Mouse (Mus musculus): ENCODE results near the gene Pnpla5.
A peak's percentile ranks its signal among the peaks of the same experiment; 100 is the strongest.
"Not testable (repeated sequence)": the region's sequence is repeated elsewhere in the genome, so short reads cannot be mapped to it uniquely, and the experiment has no call there.

Pnpla5 gene

DNA sequence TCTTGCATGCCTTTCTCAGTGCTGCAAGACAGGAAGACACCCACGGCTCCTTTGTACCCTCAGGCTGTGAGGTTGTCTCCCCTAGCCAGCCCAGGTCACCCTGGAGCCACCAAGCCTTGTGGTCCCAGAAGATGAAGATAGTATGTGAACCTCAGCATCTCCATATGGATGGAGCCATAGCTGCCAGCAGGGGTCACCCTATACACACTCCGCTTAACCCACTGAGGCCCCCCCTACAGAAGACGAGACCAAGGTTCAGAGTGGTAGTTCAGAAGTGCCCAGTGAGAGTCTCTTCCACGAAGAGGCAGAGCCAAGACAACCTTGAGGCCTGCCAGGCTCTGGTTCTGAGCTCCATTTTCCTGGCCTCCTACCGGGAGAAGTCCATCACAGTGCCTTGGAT is 7.2 kb downstream of the Pnpla5 start:
- no peak for DNase-seq

- no peak for DNase-seq
Observed at GRCm38 (mm10) chr15:84113873-84114272, 9.1 kb downstream of the Pnpla5 start.

DNA sequence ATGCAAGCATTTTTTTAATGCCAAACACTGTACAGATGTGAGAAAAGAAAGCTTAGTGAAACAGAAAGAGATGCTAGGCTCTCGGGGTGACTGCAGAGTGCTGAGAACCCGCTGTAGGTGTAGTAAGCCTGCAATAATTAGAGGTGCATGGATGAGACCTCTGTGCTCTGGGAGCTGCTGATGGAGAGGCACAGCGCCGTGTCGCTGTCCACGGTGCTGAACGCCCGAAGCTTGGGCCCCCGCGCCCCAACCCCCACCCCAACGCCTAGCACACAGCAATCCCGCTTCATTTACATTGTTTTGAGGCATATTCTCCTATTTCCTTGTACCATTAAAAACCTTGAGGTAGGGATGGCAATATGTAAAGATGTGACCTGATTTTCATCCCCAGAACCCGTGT is 14.1 kb downstream of the Pnpla5 start:
- peak in 1 of 2 experiments; percentile 9 for DNase-seq

GRCm38 (mm10) chr15:84105924-84106500 is 17.0 kb downstream of the Pnpla5 start:
- no peak for DNase-seq

- no peak for DNase-seq
Observed at GRCm38 (mm10) chr15:84105105-84105923, 17.7 kb downstream of the Pnpla5 start, which contains the start of gene Sult4a1. TSS of gene Sult4a1 (minus strand) at chr15:84105754.

- DNase-seq = no peak
Observed at GRCm38 (mm10) chr15:84104626-84105025, 18.3 kb downstream of the Pnpla5 start.

DNA sequence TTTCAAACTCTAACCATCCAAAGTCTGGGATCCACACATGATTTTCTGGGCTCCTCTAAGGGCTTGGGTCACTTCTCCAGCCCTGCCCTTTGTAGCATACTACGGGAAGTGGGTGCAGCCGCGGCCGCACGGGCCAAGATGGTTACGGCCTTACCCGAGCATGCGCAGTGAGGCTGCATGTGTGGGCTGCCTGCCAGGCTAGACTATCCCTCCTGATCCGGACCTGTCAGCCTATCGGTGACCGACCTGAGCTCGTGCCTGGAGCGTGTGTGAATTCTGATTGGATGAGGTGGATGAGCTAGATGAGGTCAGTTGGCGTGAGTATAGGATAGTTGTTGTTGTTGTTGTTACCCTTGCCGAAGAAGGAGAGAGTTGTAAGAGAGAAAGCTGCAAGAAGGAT is 25.4 kb downstream of the Pnpla5 start:
- not testable (repeated sequence) for DNase-seq

- DNase-seq = no peak
Observed at GRCm38 (mm10) chr15:84096051-84096450, 26.9 kb downstream of the Pnpla5 start.

DNA sequence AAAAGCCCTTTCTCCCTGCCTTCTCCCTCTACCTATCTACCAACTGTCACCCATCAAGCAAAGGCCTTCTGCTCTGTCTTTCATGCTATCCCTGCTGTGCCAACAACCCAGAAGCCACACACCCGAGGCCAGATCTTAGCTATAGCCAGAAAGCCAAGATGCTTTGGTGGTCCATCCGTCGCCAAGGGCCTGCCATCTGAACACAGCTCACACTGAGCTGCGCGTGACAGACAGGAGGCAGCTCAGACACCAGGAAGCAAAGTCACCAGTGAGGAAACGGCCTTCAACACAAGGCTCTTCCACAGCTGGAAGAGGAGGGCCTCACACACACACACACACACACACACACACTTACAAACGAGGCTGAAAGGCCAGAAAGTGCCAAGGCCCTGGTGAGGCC is 28.1 kb downstream of the Pnpla5 start:
- no peak for DNase-seq

- no peak for DNase-seq
Observed at GRCm38 (mm10) chr15:84086775-84087174, 36.2 kb downstream of the Pnpla5 start.

- DNase-seq = no peak
Observed at GRCm38 (mm10) chr15:84086364-84086763, 36.6 kb downstream of the Pnpla5 start.

DNA sequence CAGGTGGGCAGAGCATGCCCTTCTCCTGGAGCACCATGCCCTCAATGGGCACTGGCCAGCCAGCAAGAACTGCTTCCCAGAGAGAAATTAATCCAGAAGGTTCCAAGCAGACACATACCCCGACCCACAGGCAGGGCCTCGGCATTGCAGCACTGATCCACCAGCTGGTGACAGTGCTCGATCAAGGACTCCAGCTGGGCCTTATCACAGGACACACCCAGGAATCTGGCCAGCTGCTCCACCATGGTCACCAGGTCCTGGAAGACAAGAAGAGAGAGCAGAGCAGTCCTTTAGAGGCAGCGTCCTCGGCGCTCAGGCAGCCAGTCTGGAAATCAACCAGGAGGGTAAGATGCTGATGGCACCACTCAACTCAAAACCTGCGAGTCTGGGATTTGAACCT is 42.9 kb downstream of the Pnpla5 start:
- no peak for DNase-seq

GRCm38 (mm10) chr15:84079519-84079918 is 43.5 kb downstream of the Pnpla5 start:
- no peak for DNase-seq

DNA sequence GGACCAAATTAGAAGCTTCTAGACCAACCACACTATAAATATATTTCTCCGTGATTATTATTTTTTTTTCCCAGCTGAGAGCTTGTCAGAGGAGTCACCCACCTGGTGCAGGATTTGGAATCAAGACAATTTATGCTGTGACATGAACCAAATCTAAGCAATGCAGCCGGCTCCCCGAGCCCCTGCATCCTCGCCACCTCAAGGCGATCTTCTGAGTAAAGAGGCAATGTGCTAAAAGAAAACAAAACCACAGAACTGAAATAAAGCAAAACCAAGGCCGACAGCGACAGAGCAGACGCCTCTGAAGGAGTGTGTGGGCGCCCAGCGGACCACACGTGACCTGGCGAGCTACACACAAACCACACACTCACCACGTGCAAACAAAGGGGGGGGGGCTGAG is 44.3 kb downstream of the Pnpla5 start:
- DNase-seq = no peak

GRCm38 (mm10) chr15:84077151-84077550 is 45.8 kb downstream of the Pnpla5 start:
- DNase-seq = no peak

DNA sequence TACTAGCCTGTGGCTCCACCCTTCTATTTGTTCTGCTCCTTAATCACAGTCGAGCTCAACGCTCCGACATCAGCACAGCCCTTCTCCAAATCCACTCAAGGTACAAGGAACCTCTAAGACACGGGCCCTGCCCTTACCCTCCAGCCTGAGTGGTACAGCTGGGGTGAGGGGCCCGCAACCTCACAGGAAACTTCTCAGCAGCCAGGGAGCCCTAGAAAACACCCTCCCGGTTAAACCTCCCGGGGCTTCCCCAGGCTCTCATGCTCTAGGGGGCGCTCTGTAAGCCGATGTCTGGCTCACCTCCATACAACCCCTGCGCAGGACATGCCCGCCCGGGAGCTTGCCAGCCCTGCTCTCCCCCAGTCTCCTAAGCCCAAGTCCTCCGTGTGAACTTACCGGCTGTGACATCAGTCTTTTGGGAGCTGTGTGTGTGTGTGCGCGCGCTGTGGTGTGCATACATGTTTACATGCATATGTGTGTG is 48.2 kb downstream of the Pnpla5 start:
- DNase-seq = no peak

- DNase-seq = peak in 1 of 2 experiments; percentile 60
Observed at GRCm38 (mm10) chr15:84073911-84074704, 48.9 kb downstream of the Pnpla5 start.

DNA sequence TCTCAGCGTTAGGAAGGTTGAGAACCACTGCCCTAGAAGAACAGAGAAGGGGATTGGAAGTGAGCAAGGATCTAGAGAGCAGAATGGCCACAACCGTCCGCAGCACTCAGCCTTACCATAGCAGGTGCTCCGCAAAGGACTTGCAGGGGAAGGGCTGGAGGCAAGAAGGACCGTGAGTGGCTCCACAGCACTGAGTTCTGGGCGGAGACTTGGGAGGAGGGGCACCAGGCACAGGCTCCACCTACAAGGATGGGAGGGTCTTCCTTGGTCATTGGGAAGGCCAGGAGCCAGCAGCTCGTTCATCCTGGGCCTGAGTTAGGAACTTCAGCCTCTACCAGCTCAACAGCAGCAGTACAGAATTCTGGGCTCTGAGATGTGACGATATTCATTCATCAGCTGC is 49.9 kb downstream of the Pnpla5 start:
- no peak for DNase-seq

DNA sequence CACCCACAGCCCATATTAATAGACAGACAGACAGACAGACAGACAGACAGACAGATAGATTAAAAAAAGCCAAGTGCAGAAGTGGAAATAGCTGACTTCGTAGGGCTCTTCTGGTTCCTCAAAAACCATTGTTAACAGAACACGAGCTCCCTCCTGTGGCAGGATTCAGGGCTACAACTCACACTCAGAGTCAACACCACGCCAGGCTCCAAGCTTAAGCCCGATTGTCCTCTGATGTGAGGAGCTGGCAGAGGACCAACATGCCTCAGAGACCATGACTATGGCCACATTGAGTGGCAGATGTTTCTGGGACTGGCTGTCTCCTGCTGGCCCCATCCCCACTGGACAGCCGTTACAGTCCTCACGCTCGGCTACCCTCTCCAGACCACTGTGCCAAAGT is 50.7 kb downstream of the Pnpla5 start:
- peak; percentile 10 to 48 for DNase-seq

DNA sequence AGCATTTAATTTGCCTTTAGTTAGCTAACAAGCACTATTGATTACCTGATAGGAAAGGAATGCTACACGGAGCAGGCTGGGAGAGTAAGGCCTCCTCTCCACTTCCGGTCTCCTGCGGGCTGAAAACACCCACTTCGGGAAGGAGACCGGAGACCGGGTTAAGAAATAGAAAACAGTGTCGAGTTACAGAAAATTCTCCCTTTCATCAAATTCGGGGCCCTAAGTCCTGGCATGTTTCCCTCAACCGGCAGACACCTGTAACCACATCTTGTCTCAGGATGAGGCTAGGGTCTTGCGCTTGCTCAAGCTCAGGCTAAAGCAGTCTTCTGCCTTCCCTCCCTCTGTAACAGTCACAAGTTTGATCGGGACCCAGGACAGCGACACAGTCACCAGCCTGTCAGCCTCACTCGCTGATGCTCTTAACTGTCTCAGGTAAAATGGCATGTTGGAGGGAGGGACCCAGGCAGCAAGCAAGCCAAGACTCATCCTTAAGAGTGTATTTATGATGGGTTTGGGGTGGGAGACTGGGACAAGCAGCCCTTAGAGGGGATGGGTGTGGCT is 52.8 kb downstream of the Pnpla5 start:
- DNase-seq = no peak

- DNase-seq = no peak
Observed at GRCm38 (mm10) chr15:84069455-84070050, 53.4 kb downstream of the Pnpla5 start.

DNA sequence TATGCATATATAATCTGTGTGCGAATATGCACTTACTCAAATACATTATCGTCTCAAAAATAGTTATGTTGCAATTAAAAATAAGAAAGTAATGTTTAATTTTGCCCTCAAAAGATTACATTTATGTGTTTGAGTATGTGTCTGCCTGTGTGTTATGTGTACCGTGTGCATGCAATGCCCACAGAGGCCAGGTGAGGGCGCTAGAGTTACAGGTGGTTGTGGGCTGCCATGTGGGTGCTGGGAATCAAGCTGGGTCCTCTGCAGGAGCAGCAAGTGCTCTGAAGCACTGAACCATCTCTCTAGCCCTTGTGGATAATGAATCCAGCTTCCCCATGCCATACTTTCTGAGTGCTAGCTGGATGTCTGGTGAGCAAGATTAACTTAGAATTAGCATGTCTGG is 57.3 kb downstream of the Pnpla5 start:
- no peak for DNase-seq

GRCm38 (mm10) chr15:84065140-84065539 is 57.8 kb downstream of the Pnpla5 start, which contains the start of gene Efcab6:
TSS of gene Efcab6 (minus strand) at chr15:84065379.
- DNase-seq = no peak
